Mouse (Mus musculus): ENCODE measurements around the gene Arfgef3.

- no peak for TF ChIP-seq ZNF384 (IDR thresholded peaks at IDR 0.05; ENCODE audit: low read depth, low read length)
- no peak for TF ChIP-seq ZC3H11A (IDR thresholded peaks at IDR 0.05; ENCODE audit: borderline replicate concordance, low read depth, low read length)
- no peak for TF ChIP-seq MAFK (IDR thresholded peaks at IDR 0.05; ENCODE audit: insufficient read depth, low read depth, low read length)
- no peak for TF ChIP-seq HCFC1 (IDR thresholded peaks at IDR 0.05; ENCODE audit: borderline replicate concordance, insufficient read depth, low read length)
These were observed 116.2 kb downstream of the Arfgef3 start for GRCm38 (mm10) chr10:18627530-18627929.
